Mouse (Mus musculus) urinary bladder, postnatal 10 days (tissue): ENCODE measurements around the gene Tarbp2.

Source experiments
- DNase-seq: peaks from one replicate; pipeline ENCODE4 v3.0.0; 2022; ENCODE audit warnings: low spot score

Gene Tarbp2

GRCm38 (mm10) chr15:102517976-102518858, at the start of gene Tarbp2:
Gene Tarbp2 (plus strand): TSS chr15:102518192.
- DNase-seq, result peak; percentile 99

DNA sequence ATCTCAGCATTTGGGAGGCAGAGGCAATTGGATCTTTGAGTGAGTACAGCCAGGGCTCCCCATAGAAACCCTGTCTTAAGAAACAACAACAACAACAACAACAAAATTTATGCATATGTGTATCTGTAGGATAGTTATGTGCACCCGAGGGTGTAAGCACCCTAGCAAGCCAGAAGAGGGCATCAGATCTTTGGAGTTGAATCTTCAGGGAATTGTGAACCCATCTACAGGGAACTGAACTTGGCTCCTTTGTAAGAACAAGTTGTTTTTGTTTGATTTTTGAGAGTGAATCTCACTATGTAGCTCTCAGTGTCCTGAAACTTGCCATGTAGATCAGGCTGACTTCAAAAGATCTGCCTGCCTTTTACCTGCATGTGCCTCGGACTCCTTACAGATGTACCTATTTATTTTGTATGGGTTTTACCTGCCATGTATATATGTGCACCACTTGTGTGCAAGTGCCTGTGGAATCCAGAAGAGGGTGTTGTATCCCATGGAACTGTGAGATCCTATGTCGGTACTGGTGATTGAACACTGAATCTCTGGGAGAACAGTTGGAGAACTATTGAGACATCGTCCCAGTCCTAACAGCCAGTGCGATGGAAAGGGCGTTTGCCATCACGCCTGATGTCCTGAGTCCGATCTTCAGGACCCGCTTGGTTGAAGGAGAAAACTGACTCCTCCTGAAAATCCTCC, 49.2 kb upstream of the Tarbp2 start:
- no peak for DNase-seq

DNA sequence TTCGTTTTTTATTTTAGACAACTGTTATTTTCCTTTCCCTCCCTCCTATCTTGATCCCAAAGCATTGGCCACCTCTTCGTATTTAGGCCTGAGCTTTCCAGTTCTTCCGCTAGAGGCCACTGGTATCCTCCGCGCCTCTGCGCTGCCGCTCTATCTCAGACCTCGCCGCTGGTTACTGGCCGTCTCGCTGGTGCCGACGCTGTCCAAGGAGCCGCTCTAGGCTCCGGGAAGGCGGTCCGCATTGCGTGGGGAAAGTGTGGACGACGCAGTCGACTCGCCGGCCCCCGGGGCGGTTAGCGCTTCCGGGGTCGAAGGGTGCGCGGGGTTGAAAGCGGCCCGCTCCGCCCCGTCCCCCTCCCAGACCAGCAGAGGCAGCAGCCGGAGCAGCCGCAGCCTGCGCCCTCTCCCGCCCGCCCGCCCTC, 47.8 kb upstream of the Tarbp2 start, which contains the start of gene Pcbp2:
Gene Pcbp2, plus strand, starts transcription at position 357 of the 422 bp plus-strand sequence.
- DNase-seq, result peak; percentile 78

GRCm38 (mm10) chr15:102470605-102471294, 47.2 kb upstream of the Tarbp2 start:
- peak; percentile 38 for DNase-seq

DNA sequence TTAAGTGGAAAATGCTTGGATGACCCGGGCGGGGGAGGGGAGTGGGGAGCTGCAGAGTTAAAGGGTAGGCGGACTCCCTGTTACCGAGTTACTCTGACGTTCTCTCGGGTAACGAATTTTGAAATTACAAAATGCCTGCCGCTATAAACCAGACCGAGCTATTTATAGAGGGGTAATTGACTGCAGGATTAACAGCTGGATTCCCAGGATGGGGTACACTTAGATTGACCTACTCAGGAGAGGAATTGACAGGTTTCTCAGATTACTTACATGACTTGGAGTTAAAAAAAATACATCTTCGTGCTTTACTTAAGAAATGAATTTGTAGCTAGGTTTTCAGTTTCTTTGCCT, 46.7 kb upstream of the Tarbp2 start:
- DNase-seq, result no peak

DNA sequence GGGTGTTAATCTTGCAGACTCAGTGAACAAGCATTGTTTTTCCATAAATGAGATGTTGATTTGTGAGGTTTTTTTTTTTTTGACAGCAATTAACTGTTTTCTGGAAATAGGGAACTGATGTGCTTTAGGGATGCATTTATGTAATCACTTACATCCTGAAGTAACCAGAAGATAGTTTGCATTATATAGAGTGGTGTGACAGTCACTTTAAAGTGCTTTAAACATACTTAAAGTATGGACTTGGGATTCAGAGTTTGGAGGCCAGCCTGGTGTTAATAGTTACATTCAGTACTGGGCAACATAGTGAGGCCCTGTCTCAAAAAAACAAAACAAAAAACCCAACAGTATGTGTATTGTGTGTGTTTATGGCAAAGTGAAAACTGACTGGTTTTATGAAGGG, 46.3 kb upstream of the Tarbp2 start:
- DNase-seq, result no peak

DNA sequence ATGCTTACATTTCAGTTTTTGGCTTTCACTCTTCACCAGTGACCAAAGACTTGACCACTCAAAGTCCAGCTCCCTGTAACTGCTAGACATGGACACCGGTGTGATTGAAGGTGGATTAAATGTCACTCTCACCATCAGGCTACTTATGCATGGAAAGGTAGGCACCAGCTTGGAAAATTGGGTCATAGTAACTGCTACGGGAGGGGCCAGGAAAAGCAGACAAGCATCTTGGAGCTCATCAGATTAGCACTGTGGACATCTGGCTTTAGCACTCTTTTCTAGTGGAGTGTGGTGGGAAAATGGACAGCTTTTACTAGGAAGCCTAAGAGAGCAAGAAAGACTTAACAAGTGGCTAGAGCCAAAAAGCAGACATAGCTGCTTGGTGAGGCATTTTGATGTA, 44.7 kb upstream of the Tarbp2 start:
- DNase-seq, result no peak

DNA sequence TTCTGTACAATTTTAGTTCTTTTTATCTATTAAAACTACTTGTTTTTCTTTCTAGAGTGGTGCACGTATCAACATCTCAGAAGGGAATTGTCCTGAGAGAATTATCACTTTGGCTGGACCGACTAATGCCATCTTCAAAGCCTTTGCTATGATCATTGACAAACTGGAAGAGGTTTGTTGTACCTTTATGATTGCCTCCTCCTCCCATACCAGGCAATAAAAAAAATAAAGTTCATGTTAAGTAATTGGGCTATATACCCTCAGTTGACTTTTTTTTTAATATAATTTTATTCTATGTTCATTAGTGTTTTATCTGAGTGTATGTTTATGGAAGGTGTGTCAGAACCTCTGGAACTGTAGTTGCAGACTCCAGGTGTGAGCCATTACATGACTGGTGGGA, 43.5 kb upstream of the Tarbp2 start:
- no peak for DNase-seq

DNA sequence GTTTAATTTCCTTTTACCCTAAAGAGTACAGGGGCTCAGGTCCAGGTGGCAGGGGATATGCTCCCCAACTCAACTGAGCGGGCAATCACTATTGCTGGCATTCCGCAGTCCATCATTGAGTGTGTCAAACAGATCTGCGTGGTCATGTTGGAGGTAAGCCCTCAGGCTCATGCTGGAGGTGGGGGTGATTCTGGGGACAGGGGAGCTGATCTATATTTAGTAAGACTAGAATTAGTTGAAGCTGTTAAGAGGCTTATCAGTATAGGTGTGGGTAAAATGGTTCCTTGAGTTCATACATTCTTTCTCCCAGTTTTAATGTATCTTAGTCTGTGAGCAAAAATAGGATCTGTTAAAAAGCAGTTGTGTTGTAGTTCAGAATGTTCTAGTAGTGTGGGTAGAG, 34.9 kb upstream of the Tarbp2 start:
- DNase-seq, result no peak

- DNase-seq, result no peak
These were observed 32.1 kb upstream of the Tarbp2 start for GRCm38 (mm10) chr15:102485853-102486252.

- DNase-seq, result no peak
These were observed 30.3 kb upstream of the Tarbp2 start for GRCm38 (mm10) chr15:102487664-102488063.

DNA sequence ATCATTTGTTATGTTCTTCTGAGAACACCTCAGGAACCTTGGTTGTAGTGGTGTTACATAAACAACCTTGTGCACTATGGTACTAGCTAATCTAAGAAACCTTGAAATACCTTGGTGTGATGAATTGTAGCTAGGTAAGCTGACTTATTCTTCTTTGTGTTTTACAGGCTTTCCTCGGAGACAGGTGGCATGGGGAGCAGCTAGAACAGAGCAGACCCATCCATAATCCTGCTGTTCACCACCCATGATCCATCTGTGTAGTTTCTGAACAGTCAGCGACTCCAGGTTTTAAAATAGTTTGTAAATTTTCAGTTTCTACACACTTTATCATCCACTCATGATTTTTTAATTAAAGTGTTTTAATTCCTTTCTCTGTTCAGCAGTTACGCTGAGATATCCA, 19.7 kb upstream of the Tarbp2 start:
- no peak for DNase-seq

DNA sequence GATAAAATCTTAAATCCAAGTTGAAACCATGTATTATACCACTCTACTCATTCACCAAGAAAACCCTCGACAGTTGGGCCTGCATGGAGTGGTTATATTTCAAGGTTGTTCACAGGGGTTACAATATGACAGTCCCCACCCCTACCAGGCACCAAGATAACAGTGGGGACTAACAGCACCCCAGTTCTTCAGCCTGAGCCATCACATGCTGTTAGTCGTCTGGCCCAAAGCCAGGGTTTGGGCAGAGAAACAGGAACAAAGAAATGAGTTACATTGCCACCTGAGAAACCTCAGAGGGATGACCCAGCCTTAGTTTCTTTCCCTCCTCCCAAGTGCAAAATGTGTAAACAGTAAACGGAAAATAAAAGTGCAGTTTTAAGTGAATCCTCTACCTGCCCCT, 18.6 kb upstream of the Tarbp2 start:
- no peak for DNase-seq

GRCm38 (mm10) chr15:102499851-102500250, 18.1 kb upstream of the Tarbp2 start:
- no peak for DNase-seq

DNA sequence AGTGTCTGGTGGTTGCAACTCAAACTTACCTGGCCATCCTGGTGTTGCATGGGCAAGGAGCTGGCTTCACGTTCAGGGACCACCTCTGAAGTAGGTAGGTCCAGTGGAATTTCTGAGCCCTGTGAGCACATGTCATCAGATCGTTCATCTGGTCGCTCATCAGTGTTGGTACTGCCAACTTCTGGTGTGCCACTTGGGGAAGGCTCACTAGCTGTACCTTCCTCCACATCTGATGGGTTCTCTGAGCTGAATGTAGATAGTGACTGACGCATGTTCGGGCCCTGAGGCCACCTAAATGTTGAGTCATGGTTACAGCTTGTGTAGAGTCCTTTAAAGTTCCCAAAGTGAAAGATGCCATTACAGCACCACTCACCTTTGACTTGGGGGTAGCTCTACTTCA, 17.5 kb upstream of the Tarbp2 start:
- no peak for DNase-seq

- DNase-seq, result no peak
These were observed 16.7 kb upstream of the Tarbp2 start for GRCm38 (mm10) chr15:102501084-102501814.

GRCm38 (mm10) chr15:102502254-102502840, 15.6 kb upstream of the Tarbp2 start:
- no peak for DNase-seq

- DNase-seq, result no peak
These were observed 14.5 kb upstream of the Tarbp2 start, which contains the start of gene Gm10337 for GRCm38 (mm10) chr15:102503447-102503846. Gene Gm10337 (plus strand): TSS chr15:102503722.

- DNase-seq, result no peak
These were observed 13.8 kb upstream of the Tarbp2 start for GRCm38 (mm10) chr15:102503924-102504782.

DNA sequence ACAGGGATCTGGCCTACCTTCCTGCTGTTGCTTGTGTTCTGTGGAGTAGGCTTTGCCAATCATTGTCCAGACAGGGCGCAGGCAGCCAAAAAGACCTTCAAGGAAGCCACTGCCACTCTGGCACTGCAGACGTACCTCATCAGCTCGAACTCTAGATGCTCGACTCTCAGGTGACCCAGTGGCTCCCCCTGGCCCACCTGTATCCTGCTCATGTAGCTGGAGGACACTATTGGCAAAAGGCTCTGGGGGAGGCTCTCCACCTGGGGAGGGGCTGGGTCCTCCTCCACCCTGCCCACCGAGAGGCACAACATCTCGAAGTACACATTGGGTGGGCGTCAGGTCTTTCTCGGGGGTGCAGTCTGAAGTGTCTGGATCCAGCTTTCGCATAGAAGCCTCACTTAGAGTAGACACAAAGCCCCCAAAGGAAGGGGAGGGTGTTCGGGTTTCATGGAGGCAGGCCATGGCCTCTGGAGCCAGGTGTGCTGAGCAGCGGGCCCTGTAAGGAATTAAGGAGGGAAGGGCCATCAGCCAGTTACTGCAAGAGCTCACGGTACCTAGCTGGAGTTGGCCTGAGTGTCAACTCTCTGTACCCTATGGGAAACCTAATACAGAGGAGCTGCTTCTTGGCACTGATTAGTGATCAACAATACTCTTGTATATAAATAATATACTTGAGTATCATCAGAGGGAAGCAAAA, 12.8 kb upstream of the Tarbp2 start:
- DNase-seq, result no peak
